Comparison of ENCODE assay signal across 8 mouse cellular contexts in genomic region chr5:133010624-133011575, GRCm38 (mm10).
DNase-seq lines count a peak whose midpoint lies in the region; ATAC-seq and TF ChIP-seq lines count a peak whose summit lies in the region.

No protein-coding gene starts in this region.

- no peak for ATAC-seq in midbrain, postnatal 0 days (ENCODE audit: low FRiP score)
- ATAC-seq in midbrain, embryonic 15.5 days (replicated peaks), result no peak

- no peak overlapping the region for H3K27ac ChIP-seq in midbrain, postnatal 0 days (ENCODE audit: low read depth, low read length)
- H3K27ac ChIP-seq in midbrain, embryonic 15.5 days, result no peak overlapping the region

- H3K4me1 ChIP-seq in midbrain, postnatal 0 days (ENCODE audit: insufficient read depth, low read length), result no peaks in the 10 kb centered on the region
- H3K4me1 ChIP-seq in midbrain, embryonic 15.5 days, result no peaks in the 10 kb centered on the region

- no peak overlapping the region for H3K4me3 ChIP-seq in midbrain, postnatal 0 days (ENCODE audit: low read depth, low read length)
- no peak overlapping the region for H3K4me3 ChIP-seq in midbrain, embryonic 15.5 days

- no peaks in the 10 kb centered on the region for H3K27me3 ChIP-seq in midbrain, postnatal 0 days (ENCODE audit: insufficient read depth, low read length)
- no peaks in the 10 kb centered on the region for H3K27me3 ChIP-seq in midbrain, embryonic 15.5 days (replicated peaks)

- 70% methylated on average over 14 of the region's 14 CpGs for WGBS in midbrain, postnatal 0 days
- WGBS in midbrain, embryonic 15.5 days, result 80% methylated on average over 14 of the region's 14 CpGs

- peak; percentile 3 for DNase-seq in adrenal gland, adult 2 months
- no peak for DNase-seq in adrenal gland, adult (ENCODE audit: inconsistent age in 2 of 2, low spot score in 1 of 2)
- peak; percentile 17 for DNase-seq in midbrain, postnatal 0 days (ENCODE audit: low spot score)
- peak; percentile 67 to 80 for DNase-seq in heart, postnatal 10 days
- peak; percentile 53 for DNase-seq in left cerebral cortex, postnatal 4 days
- no peak for DNase-seq in adipocyte (ENCODE audit: low spot score)
- DNase-seq in yolk sac, embryonic 10.5 days (ENCODE audit: low spot score), result no peak

- TF ChIP-seq CTCF in midbrain, postnatal 0 days (IDR thresholded peaks at IDR 0.05), result no peak

- no peak overlapping the region for H3K9ac ChIP-seq in midbrain, postnatal 0 days (replicated peaks; ENCODE audit: low read length, poor library complexity, severe bottlenecking)
- H3K9ac ChIP-seq in midbrain, embryonic 15.5 days, result no peak overlapping the region

- no peaks in the 10 kb centered on the region for H3K36me3 ChIP-seq in midbrain, postnatal 0 days (ENCODE audit: insufficient read depth, low read length)
- no peaks in the 10 kb centered on the region for H3K36me3 ChIP-seq in midbrain, embryonic 15.5 days (replicated peaks)

- H3K9me3 ChIP-seq in midbrain, postnatal 0 days (ENCODE audit: low read length), result no peaks in the 10 kb centered on the region
- no peaks in the 10 kb centered on the region for H3K9me3 ChIP-seq in midbrain, embryonic 15.5 days

- no peak overlapping the region for H3K4me2 ChIP-seq in midbrain, postnatal 0 days (ENCODE audit: low read depth, low read length, poor library complexity, severe bottlenecking)
- H3K4me2 ChIP-seq in midbrain, embryonic 15.5 days, result no peak overlapping the region

- intact Hi-C loops in heart, postnatal 10 days (cut with DNase I), result no loop called here
- intact Hi-C loops in left cerebral cortex, postnatal 4 days (cut with DNase I), result no loop called here

Comparison
In these comparisons a context has a peak if more than half of its experiments do, and no peak if none do; other contexts are left out.
1. DNase-seq: peak in adrenal gland, adult 2 months (single experiment), midbrain, postnatal 0 days (single experiment), heart, postnatal 10 days (2 of 2) and left cerebral cortex, postnatal 4 days (single experiment); none in adrenal gland, adult (0 of 2), adipocyte (single experiment) and yolk sac, embryonic 10.5 days (single experiment).